Mouse (Mus musculus) heart, embryonic 10.5 days (tissue): ENCODE data around the gene Il11. TPM values are rescaled to one million over a fixed set of nuclear protein-coding genes. Genes with fewer than 3 reads are reported as not detected.

Experiments used
- DNase-seq: peaks from one replicate; pipeline ENCODE4 v3.0.0-alpha.2; 2017; ENCODE audit warnings: low spot score
- H3K27ac ChIP-seq: fragments of 300-500 bp; sonication (generic); 2 replicates; pipeline ENCODE4 v1.5.1; 2016; ENCODE audit warnings: mild to moderate bottlenecking
- H3K27me3 ChIP-seq: fragments of 300-500 bp; sonication (generic); 2 replicates; pipeline ENCODE4 v1.6.1; 2016; ENCODE audit warnings: mild to moderate bottlenecking; ENCODE audit not compliant: poor library complexity, insufficient read depth, severe bottlenecking
- H3K36me3 ChIP-seq: fragments of 300-500 bp; sonication (generic); 2 replicates; pipeline ENCODE4 v1.6.1; 2016; ENCODE audit warnings: mild to moderate bottlenecking, moderate library complexity
- H3K4me1 ChIP-seq: fragments of 300-500 bp; sonication (generic); 2 replicates; pipeline ENCODE4 v1.6.1; 2016; ENCODE audit warnings: mild to moderate bottlenecking
- H3K4me3 ChIP-seq: fragments of 300-500 bp; sonication (generic); 2 replicates; pipeline ENCODE4 v1.5.1; 2016; ENCODE audit warnings: mild to moderate bottlenecking, moderate library complexity
- H3K9me3 ChIP-seq: fragments of 300-500 bp; sonication (generic); 2 replicates; pipeline ENCODE4 v1.6.1; 2016; ENCODE audit warnings: mild to moderate bottlenecking, moderate library complexity
- WGBS: fragments of 180-500 bp; shearing (Covaris S2); methylation state at CpG from one replicate; pipeline ENCODE4 v1.1.7; 2016; 5-methylcytosine and 5-hydroxymethylcytosine counted together
- polyA plus RNA-seq: library from polyadenylated mRNA; unstranded; fragments of >200 nt; fragmentation: Nextera tagmentation; extraction: Ambion mirVana; gene quantifications from 2 replicates; pipeline ENCODE4 v1.2.1, GENCODE M21; 2016

The Il11 gene
- polyA plus RNA-seq, 1 experiment from 2014 or later, result 0.15 TPM

DNA sequence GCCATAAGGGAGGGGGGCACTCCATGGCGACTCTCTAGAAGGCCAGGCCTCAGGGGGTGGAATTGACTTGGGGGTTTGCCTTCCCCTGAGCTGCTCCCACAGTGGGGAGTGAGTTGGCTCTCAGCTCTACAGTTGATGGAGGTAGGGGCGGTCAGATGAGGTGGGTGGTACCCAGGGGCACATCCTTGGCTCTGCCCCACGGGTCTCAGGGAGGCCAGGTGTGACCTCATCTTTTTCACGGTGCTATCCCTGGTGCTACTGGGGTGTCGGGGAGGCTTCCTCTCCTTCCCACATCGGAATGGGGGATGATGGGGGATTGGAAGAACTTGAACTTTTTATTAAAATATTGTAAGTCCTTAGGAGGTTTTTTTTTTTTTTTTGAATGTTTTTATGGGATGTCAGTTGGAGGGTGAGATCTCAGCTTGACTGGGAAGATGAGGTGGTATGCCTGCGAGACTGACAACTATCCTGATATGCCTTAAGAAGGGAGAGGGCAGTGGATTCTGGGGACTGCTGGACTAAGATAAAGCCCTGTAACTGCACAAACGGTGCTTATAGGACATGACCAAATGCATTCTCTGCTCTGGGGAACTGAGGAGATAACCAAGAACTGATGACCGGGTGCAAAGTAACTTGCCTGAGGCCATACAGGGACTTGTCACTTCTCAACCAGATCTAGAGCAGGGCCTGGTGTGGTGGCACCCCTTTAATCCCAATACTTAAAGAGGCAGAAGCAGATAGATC is 35.3 kb downstream of the Il11 start:
- peaks cover 43% of the 10 kb centered on the region for H3K36me3 ChIP-seq
- WGBS, result 54% methylated on average over 9 of the region's 9 CpGs
- peak; percentile 88 for DNase-seq
- no peaks in the 10 kb centered on the region for H3K27me3 ChIP-seq
- H3K4me1 ChIP-seq, result peaks cover 37% of the 10 kb centered on the region
- no peaks in the 10 kb centered on the region for H3K9me3 ChIP-seq
- H3K27ac ChIP-seq, result peak overlapping the region; percentile 33; the same call in 1 of the 2 replicates
- no peak overlapping the region for H3K4me3 ChIP-seq

DNA sequence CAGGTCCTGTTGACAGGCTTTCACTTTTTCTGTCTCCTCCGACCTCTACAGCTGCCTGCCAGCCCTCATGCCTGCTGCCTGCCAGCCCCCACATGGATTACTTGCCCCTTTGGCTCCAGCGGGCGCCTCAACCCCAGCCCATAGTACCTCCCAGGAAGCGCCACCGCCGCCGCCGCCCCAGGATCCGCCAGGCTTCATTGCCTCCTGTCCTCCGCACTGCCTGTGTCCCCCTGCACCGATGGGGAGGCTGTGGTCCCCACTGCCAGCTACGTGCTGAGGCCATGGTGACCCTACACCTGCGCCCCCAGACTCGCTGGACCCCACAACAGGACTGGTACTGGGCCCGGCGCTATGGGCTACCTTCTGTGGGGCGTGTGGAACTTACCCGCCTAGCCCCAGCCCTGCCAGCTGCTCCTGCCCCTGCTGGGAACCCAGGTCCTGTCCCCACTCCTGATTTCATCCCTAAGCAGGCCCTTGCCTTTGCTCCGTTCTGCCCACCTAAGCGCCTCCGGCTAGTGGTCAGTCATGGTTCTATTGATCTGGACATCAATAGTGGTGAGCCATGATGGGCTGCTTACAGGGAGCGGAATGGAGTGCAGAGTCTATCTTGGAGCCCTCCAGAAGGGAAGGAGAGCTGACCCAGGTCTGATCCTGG is 36.2 kb downstream of the Il11 start:
- Histone ChIP-seq H3K27me3 (no peaks in the 10 kb centered on the region), H3K4me3 (no peak overlapping the region), H3K4me1 (peaks cover 37% of the 10 kb centered on the region), H3K9me3 (no peaks in the 10 kb centered on the region), H3K36me3 (peaks cover 47% of the 10 kb centered on the region), H3K27ac (peak overlapping the region; percentile 33; the same call in 1 of the 2 replicates)
- DNase-seq, result peak; percentile 74
- WGBS, result 84% methylated on average over 22 of the region's 22 CpGs

DNA sequence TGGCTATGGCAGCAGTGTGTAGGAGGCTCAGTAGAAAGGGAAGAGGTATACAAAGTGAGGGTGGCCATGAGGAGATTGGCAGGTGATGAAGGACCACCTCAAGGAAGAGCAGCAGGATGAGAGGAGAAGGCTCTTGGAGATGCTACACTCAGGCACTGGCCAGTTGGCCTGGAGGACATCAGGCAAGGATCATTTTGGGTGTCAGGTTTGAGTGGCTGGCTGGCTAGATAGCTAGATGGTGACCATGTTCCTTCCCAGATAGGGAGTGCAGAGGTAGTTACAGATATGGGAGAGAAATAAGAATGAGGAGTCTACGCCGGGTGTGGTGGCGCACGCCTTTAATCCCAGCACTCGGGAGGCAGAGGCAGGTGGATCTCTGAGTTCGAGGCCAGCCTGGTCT is 37.8 kb downstream of the Il11 start:
- peaks cover 47% of the 10 kb centered on the region for H3K36me3 ChIP-seq

DNA sequence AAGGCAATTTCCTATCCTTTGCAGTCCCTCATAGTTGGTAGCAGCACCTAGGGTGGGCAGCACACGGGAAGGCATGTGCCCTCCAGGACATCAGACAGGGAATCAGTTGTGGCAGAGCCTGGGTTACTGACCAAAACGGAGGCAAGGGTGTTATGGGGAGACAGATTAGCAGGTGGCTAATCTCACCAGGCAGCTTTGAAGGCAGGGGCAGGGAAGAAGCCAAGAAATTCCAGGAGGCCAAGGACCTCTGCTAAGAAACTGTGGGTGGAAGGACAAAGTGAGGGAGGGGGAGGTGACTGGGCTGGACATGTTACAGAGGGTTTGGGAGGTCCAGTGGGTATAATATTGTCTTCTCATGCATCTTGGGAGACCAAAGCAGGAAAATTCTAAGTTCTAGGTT is 39.3 kb downstream of the Il11 start:
- WGBS, result 49% methylated on average over 2 of the region's 2 CpGs

More for the DNA sequence above, 37.8 kb downstream of the Il11 start:
- no peak overlapping the region; the same call in 1 of the 2 replicates for H3K27ac ChIP-seq
- no peak overlapping the region for H3K4me3 ChIP-seq
- peak; percentile 73 for DNase-seq
- no peaks in the 10 kb centered on the region for H3K27me3 ChIP-seq
- WGBS, result 79% methylated on average over 6 of the region's 6 CpGs
- H3K9me3 ChIP-seq, result no peaks in the 10 kb centered on the region
- H3K4me1 ChIP-seq, result peaks cover 40% of the 10 kb centered on the region

DNA sequence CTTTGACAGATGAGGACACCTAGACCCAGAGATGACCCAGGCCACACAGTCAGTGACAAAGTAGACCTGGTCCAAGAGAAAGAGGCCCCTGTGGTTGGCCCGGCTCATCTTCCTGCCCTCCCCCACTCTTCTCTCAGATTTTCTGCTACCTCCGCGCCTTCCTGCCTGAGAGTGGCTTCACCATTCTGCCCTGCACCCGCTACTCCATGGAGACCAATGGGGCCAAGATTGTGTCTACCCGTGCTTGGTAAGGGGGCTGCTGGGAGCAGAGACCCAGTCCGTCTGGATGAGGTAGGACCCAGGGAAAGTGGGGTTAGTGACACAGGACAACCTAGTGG is 40.2 kb downstream of the Il11 start:
- no peaks in the 10 kb centered on the region for H3K9me3 ChIP-seq
- H3K27me3 ChIP-seq, result no peaks in the 10 kb centered on the region
- peak overlapping the region; percentile 94; the same call in 1 of the 2 replicates for H3K27ac ChIP-seq
- WGBS, result 83% methylated on average over 6 of the region's 6 CpGs
- no peak for DNase-seq
- H3K4me1 ChIP-seq, result peaks cover 46% of the 10 kb centered on the region
- peaks cover 47% of the 10 kb centered on the region for H3K36me3 ChIP-seq
- H3K4me3 ChIP-seq, result peak overlapping the region; percentile 67; the same call in 1 of the 2 replicates

More for the DNA sequence above, 39.3 kb downstream of the Il11 start:
- Histone ChIP-seq H3K4me1 (peaks cover 46% of the 10 kb centered on the region), H3K27me3 (no peaks in the 10 kb centered on the region), H3K9me3 (no peaks in the 10 kb centered on the region), H3K4me3 (peak overlapping the region; percentile 10; the same call in 1 of the 2 replicates), H3K36me3 (peaks cover 47% of the 10 kb centered on the region), H3K27ac (0 out of 2 replicates have a peak overlapping the region, but pooled peaks have one; percentile 94)
- no peak for DNase-seq

DNA sequence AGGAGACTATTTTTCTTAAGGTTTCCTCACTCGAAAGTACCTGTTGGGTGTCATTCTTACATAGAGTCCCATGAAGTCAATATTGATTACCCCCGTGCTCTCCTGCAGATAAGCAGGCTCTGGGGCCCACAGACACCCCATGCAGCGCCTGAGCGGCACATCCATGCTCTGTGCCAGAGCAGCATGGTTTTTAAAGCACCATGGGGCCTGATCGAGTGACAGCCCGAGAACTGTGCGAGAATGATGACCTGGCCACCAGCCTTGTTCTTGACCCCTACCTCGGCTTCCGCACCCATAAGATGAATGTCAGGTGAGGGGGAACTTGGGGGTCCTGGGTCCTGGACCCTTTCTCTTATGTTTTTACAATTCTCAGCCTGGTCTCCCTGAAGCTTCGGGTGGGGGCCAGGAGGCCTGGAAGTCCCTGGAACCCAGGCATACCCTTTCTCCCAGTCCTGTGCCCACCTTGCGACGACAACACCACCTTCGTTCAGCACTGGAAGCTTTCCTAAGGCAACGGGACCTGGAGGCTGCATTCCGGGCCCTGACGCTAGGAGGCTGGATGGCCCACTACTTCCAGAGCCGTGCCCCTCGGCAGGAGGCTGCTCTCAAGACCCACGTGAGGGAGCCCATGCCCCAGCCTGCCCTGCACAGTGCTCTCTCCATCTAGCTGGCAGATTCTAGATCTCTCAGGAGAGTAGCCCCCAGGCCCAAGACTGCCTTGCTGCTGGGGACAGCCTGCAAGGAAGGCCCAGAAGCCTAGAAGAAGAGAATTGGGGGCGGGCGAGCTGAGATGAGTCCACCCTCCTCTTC is 40.8 kb downstream of the Il11 start:
- Histone ChIP-seq H3K4me3 (peak overlapping the region; percentile 67), H3K27me3 (no peaks in the 10 kb centered on the region), H3K9me3 (no peaks in the 10 kb centered on the region), H3K4me1 (peaks cover 44% of the 10 kb centered on the region), H3K36me3 (peaks cover 46% of the 10 kb centered on the region), H3K27ac (peak overlapping the region; percentile 94)
- 84% methylated on average over 21 of the region's 21 CpGs for WGBS
- no peak for DNase-seq

DNA sequence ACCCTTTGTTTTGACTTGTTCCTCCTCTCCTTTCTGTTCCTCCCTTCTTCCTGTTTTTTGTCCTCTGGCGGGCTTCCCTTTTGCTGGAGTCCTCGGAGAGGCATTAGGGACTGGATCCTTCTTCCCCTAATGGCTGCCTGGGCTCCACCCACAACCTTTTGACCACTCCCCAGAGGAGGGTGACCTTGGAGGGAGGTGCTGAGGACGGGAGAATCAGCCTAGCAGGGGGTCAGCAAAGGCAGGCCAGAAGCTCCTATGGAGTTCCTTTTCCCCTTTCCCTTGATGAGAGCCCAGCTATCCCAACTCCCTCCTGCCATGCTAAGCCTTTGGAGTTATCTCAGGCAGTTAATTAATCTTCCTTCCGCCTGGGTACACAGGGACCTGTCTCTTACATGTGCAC is 41.5 kb downstream of the Il11 start:
- peaks cover 39% of the 10 kb centered on the region for H3K36me3 ChIP-seq
- DNase-seq, result peak; percentile 89
- H3K27ac ChIP-seq, result peak overlapping the region; percentile 94
- no peaks in the 10 kb centered on the region for H3K9me3 ChIP-seq
- H3K4me1 ChIP-seq, result peaks cover 38% of the 10 kb centered on the region
- peak overlapping the region; percentile 67 for H3K4me3 ChIP-seq
- 4% methylated on average over 4 of the region's 4 CpGs for WGBS
- no peaks in the 10 kb centered on the region for H3K27me3 ChIP-seq

DNA sequence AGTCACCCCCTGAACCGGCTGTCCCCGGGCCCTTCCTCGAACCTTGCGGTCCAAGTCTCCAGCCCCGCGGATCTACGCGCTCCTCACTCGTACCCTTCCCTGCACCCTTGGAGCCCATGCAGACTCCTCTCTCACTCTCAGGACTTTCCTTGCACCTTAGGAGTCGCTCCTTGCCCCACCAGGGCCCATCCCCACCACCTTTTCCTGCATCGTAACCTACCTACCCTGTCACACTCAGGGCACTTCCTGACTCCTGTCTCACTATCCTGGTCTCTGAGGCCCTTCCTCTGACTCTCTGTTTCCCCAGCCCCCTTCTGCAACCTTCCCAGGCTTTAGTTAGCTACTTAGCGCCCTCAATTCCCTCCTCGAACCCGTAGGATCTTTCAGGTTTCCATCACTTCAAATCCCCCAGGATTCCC is 42.3 kb downstream of the Il11 start:
- peak overlapping the region; percentile 67 for H3K4me3 ChIP-seq
- H3K4me1 ChIP-seq, result peaks cover 33% of the 10 kb centered on the region
- no peaks in the 10 kb centered on the region for H3K27me3 ChIP-seq
- H3K27ac ChIP-seq, result peak overlapping the region; percentile 94
- no peaks in the 10 kb centered on the region for H3K9me3 ChIP-seq
- no peak for DNase-seq
- peaks cover 31% of the 10 kb centered on the region for H3K36me3 ChIP-seq
- WGBS, result 2% methylated on average over 14 of the region's 14 CpGs

DNA sequence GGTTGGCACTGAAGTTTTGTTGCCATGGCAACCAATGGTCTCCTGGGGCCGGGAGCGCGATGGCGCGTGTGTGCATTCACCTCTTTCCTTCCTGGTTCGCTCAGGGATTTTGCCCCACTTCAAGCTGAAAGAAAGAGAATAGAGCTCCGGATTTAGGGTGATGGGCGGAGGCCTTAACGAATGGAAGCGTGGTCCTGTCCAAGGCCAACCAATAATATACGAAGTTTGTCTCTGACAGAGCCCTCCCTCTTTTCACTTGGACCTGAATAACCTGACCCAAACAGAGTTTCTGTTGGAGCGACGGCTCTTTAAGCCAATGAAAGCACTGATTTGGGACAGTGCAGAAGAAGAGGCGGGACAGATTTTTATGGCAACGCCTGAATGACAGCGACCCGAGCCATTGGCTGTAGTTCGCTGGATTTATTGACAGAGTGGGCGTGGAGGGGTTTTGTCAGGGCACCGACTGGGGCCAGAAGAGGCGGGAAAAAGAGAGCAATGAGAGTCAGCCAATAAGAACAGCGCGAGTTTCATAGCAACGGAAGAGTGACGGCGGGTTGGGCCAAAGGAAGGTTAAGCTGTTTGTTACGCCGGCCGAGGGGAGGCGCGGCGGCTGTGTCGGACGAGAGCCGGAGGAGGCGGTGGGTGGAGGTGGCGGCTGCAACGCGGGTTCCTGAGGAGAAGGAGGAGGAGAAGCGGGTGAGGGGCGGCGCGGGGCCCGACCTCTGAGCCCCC is 42.9 kb downstream of the Il11 start, which contains the start of gene Kmt5c:
Kmt5c (plus strand) TSS at position 572 of the 732 bp plus-strand sequence.
- H3K4me1 ChIP-seq, result peaks cover 33% of the 10 kb centered on the region
- H3K36me3 ChIP-seq, result peaks cover 27% of the 10 kb centered on the region
- under 1% methylated on average over 36 of the region's 44 CpGs for WGBS
- DNase-seq, result peak; percentile 100
- peak within 1 kb of the TSS; percentile 67 for H3K4me3 ChIP-seq
- no peaks in the 10 kb centered on the region for H3K9me3 ChIP-seq
- no peaks in the 10 kb centered on the region for H3K27me3 ChIP-seq
- H3K27ac ChIP-seq, result peak within 1 kb of the TSS; percentile 94

DNA sequence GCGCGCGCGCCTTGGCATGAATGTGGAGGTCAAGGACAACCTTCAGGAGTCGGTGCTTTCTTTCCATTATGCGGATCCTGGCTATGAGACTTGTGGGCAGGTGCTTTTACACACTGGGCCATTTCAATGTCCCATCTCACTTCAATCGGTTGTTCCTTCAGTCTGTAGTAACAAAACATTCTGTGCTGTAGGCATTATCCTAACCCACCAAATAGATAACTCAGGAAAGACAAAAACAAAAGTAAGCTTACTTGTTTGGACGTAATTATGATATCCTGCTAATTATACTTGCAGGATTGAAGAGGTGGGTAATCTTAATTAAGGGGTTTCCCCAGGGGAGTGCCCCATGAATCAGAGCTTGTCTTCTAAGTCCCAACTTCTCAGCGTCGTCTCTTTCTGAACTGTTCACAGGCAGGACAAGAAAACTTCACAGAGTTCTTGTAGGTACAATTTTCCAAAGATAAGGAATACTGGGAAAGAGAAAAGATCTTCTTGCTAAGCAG is 43.6 kb downstream of the Il11 start:
- 56% methylated on average over 10 of the region's 10 CpGs for WGBS
- H3K27ac ChIP-seq, result peak overlapping the region; percentile 78
- peaks cover 30% of the 10 kb centered on the region for H3K4me1 ChIP-seq
- peak overlapping the region; percentile 67 for H3K4me3 ChIP-seq
- no peaks in the 10 kb centered on the region for H3K9me3 ChIP-seq
- H3K36me3 ChIP-seq, result peaks cover 21% of the 10 kb centered on the region
- DNase-seq, result no peak
- no peaks in the 10 kb centered on the region for H3K27me3 ChIP-seq

DNA sequence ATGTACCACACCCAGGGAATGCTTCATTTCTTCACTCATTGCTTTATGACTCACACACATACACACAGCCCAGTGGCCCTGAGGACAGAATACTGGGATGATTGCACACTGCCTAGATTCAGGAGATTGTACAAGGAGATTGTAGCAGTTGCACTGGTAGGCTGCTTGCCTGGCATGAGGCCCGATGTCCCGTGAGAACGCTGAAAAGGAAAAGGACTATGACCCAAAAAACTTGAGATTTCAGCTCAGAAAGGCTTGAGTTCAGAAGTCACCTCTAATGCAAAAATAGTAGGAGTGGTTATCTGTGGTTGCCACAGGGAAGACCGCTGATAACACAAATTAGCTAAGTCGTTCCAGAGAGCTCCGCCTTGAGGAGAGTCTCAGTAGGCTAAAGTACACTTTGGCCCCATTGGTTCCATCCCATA is 49.7 kb downstream of the Il11 start:
- DNase-seq, result no peak
- WGBS, result 54% methylated on average over 6 of the region's 6 CpGs
- H3K27me3 ChIP-seq, result no peaks in the 10 kb centered on the region
- H3K9me3 ChIP-seq, result no peaks in the 10 kb centered on the region
- no peaks in the 10 kb centered on the region for H3K36me3 ChIP-seq
- H3K4me1 ChIP-seq, result no peaks in the 10 kb centered on the region
- no peak overlapping the region for H3K27ac ChIP-seq
- no peak overlapping the region for H3K4me3 ChIP-seq

DNA sequence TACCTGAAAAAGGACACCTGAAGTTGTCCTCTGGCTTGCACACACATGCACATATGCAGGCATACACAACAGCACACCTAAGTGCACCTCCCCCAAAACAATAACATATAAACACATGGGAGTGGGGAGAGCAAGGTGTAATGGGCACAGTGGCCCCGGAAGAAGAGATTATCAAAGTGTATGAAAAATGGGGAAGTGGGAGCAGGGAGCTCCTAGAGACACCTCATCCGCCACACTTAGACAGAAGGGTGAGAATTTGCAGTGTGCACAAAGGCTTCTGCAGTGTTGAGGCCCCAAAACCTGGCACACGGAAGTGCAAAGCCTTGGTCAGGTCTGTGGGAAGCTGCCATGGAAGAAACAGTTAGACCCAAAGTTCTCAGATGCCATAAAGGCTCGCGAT is 51.6 kb downstream of the Il11 start:
- no peaks in the 10 kb centered on the region for H3K4me1 ChIP-seq
- DNase-seq, result no peak
- H3K27ac ChIP-seq, result no peak overlapping the region
- no peaks in the 10 kb centered on the region for H3K36me3 ChIP-seq
- H3K27me3 ChIP-seq, result no peaks in the 10 kb centered on the region
- WGBS, result 73% methylated on average over 5 of the region's 5 CpGs
- no peaks in the 10 kb centered on the region for H3K9me3 ChIP-seq
- no peak overlapping the region for H3K4me3 ChIP-seq
